Mouse (Mus musculus): Measurements from ENCODE around the gene Ifi27l2b.

GRCm38 (mm10) chr12:103477461-103478015, 20.5 kb upstream of the Ifi27l2b start:
- no peak for TF ChIP-seq CTCF (IDR thresholded peaks at IDR 0.05; ENCODE audit: borderline replicate concordance, insufficient read depth, low read depth, low read length)
- no peak for TF ChIP-seq POLR2A (IDR thresholded peaks at IDR 0.05; ENCODE audit: borderline replicate concordance, insufficient read depth, low read length)
